Mouse (Mus musculus): ENCODE results near the gene Stat6. TPM values are rescaled to one million over a fixed set of nuclear protein-coding genes. Genes with fewer than 3 reads are reported as not detected.

The Stat6 gene
- polyA plus RNA-seq, 1 experiment from 2014 or later: 22.9 TPM

DNA sequence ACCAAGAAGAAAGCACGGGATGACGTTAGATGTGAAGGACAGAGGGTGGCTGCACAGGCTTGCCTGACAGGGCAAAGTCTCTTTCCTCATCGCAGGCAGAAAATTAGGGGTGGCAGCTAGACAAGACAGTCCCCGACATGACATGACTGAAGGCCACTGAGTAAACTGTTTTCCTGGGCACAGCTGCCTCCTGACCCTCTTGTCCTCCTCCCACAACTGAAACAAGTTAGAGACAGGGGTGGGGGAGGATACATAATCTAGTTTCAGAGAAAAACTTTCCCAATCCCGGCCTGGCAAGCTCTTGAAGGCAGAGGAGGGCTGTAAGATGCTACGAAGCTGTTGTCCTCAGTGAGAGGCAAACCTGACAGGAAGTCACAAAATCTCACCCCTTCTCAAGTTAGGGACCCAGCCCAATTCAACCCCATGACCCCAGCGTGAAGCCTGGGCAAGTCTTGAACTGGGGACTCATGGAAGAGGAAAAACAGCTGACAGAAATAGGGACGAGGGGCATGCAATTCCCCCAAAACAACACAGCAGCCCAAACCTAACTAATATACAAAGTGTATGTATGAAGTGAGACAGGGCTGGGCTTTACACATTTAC is 23.6 kb upstream of the Stat6 start:
- DNase-seq (ENCODE audit: low spot score) (no peak), ATAC-seq (ENCODE audit: low read depth) (no peak)
- Histone ChIP-seq H3K36me3 (ENCODE audit: control insufficient read depth, insufficient read depth, low read length) (no peaks in the 10 kb centered on the region), H3K4me2 (ENCODE audit: low read depth, low read length) (peak overlapping the region; percentile 85), H3K9me3 (ENCODE audit: control insufficient read depth, low read length) (no peaks in the 10 kb centered on the region), H3K9ac (ENCODE audit: low read depth, low read length) (peak overlapping the region; percentile 83), H3K27ac (replicated peaks; ENCODE audit: low read depth, low read length) (peak overlapping the region; percentile 91), H3K4me1 (ENCODE audit: control insufficient read depth, insufficient read depth, low read length) (peaks cover 48% of the 10 kb centered on the region), H3K4me3 (ENCODE audit: low read depth, low read length) (peak overlapping the region; percentile 71), H3K27me3 (replicated peaks; ENCODE audit: control insufficient read depth, insufficient read depth, low read length) (no peaks in the 10 kb centered on the region)
- 13% methylated on average over 8 of the region's 8 CpGs for WGBS

DNA sequence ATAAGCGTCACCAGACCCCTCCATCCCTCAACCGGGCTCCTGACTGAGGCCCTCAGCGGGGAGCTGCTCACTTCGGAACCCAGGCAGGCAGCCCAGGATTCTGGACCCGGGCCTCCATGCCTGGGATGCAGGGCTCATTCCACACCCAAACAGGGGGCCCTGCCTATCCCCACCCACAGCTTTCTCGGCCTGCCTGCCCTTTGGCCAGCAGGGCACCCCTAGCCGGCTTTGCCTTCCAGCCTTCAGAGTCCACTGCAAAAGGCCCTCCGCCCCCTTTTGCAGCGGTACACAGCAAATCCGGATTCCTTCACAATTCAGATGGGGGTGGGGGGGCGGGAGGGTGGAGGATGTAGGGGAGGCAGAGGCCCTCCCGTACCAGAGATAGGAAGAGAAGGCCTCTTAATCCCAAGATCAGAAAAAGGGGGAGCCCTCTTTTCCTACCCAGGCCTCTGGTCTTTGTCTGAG is 22.8 kb upstream of the Stat6 start:
- WGBS: 0% methylated on average over 12 of the region's 12 CpGs
- ATAC-seq (ENCODE audit: low read depth): no peak
- peak overlapping the region; percentile 71 for H3K4me3 ChIP-seq (ENCODE audit: low read depth, low read length)

GRCm38 (mm10) chr10:127620406-127621190 is 22.2 kb upstream of the Stat6 start, which contains the start of gene Lrp1:
Gene Lrp1, minus strand, starts transcription at chr10:127621148.
- peak; percentile 82 for ATAC-seq (ENCODE audit: low read depth)
- 0% methylated on average over 15 of the region's 32 CpGs for WGBS

More for the DNA sequence above, 22.8 kb upstream of the Stat6 start:
- peak overlapping the region; percentile 85 for H3K4me2 ChIP-seq (ENCODE audit: low read depth, low read length)
- H3K4me1 ChIP-seq (ENCODE audit: control insufficient read depth, insufficient read depth, low read length): peaks cover 43% of the 10 kb centered on the region
- peak overlapping the region; percentile 83 for H3K9ac ChIP-seq (ENCODE audit: low read depth, low read length)
- peak; percentile 53 for DNase-seq (ENCODE audit: low spot score)
- no peaks in the 10 kb centered on the region for H3K27me3 ChIP-seq (replicated peaks; ENCODE audit: control insufficient read depth, insufficient read depth, low read length)
- no peaks in the 10 kb centered on the region for H3K9me3 ChIP-seq (ENCODE audit: control insufficient read depth, low read length)
- peak overlapping the region; percentile 91 for H3K27ac ChIP-seq (replicated peaks; ENCODE audit: low read depth, low read length)
- no peaks in the 10 kb centered on the region for H3K36me3 ChIP-seq (ENCODE audit: control insufficient read depth, insufficient read depth, low read length)

DNA sequence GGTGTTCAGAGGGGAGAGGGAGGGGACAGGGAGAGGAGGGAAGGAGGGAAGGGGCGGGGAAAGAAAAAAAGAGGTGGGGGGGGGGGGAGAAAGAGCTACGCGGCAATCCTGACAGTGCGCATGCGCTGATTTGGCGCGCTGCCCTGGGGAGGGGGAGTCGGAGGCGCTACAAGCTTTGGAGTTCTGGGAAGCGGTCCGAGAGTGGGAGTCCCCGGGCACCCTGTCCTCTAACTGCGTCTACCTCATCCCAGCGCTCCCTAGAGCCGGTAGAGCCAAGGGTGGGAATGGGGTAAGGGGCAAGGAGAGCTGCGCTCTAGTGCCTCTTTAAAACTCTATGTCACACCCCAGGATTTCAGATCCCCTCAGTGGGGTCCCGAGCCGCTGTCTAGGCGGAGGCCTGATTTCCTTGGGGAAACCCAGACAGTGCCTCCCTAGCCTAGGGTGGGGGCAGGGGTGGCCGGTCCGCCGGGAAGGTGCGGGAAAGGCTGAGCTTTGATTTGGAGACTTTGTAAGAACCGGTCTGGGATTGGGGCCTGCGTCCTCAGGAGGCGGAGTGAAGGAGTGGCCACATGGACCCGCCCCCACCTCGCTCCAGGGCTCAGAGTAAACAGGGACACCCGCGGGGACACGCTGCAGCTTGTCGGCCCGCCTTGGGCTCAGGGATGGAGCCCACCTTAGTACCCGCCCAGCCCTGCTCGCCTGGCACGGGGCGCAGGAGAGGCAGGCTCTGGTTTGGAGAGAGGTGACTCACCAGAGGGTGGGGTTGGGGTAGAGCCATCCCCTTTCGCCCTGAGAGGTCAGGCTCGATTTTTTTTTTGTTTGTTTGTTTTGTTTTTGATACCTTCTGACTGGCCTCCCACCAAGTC is 21.4 kb upstream of the Stat6 start:
- Histone ChIP-seq H3K4me2 (ENCODE audit: low read depth, low read length) (peak overlapping the region; percentile 85), H3K4me3 (ENCODE audit: low read depth, low read length) (peak overlapping the region; percentile 71), H3K27me3 (replicated peaks; ENCODE audit: control insufficient read depth, insufficient read depth, low read length) (no peaks in the 10 kb centered on the region), H3K4me1 (ENCODE audit: control insufficient read depth, insufficient read depth, low read length) (peaks cover 29% of the 10 kb centered on the region), H3K27ac (replicated peaks; ENCODE audit: low read depth, low read length) (peak overlapping the region; percentile 96), H3K36me3 (ENCODE audit: control insufficient read depth, insufficient read depth, low read length) (no peaks in the 10 kb centered on the region), H3K9ac (ENCODE audit: low read depth, low read length) (peak overlapping the region; percentile 83), H3K9me3 (ENCODE audit: control insufficient read depth, low read length) (peaks cover 5% of the 10 kb centered on the region)
- peak; percentile 92 for ATAC-seq (ENCODE audit: low read depth)
- DNase-seq (ENCODE audit: low spot score): peak; percentile 96
- WGBS: 0% methylated on average over 21 of the region's 39 CpGs

More at GRCm38 (mm10) chr10:127620406-127621190, 22.2 kb upstream of the Stat6 start, which contains the start of gene Lrp1:
- Histone ChIP-seq H3K9me3 (ENCODE audit: control insufficient read depth, low read length) (no peaks in the 10 kb centered on the region), H3K27me3 (replicated peaks; ENCODE audit: control insufficient read depth, insufficient read depth, low read length) (no peaks in the 10 kb centered on the region), H3K4me2 (ENCODE audit: low read depth, low read length) (peak within 1 kb of the TSS; percentile 85), H3K9ac (ENCODE audit: low read depth, low read length) (peak within 1 kb of the TSS; percentile 83), H3K4me3 (ENCODE audit: low read depth, low read length) (peak within 1 kb of the TSS; percentile 71), H3K27ac (replicated peaks; ENCODE audit: low read depth, low read length) (peak within 1 kb of the TSS; percentile 96), H3K36me3 (ENCODE audit: control insufficient read depth, insufficient read depth, low read length) (no peaks in the 10 kb centered on the region), H3K4me1 (ENCODE audit: control insufficient read depth, insufficient read depth, low read length) (peaks cover 37% of the 10 kb centered on the region)
- no peak for DNase-seq (ENCODE audit: low spot score)

GRCm38 (mm10) chr10:127622057-127622392 is 20.8 kb upstream of the Stat6 start:
- peak overlapping the region; percentile 96 for H3K27ac ChIP-seq (replicated peaks; ENCODE audit: low read depth, low read length)
- DNase-seq (ENCODE audit: low spot score) (peak; percentile 47), ATAC-seq (ENCODE audit: low read depth) (peak; percentile 10; the same call in 1 of the 2 replicates)
- peak overlapping the region; percentile 83 for H3K9ac ChIP-seq (ENCODE audit: low read depth, low read length)
- H3K4me2 ChIP-seq (ENCODE audit: low read depth, low read length): peak overlapping the region; percentile 85
- H3K4me3 ChIP-seq (ENCODE audit: low read depth, low read length): peak overlapping the region; percentile 71
- H3K9me3 ChIP-seq (ENCODE audit: control insufficient read depth, low read length): peaks cover 10% of the 10 kb centered on the region
- H3K27me3 ChIP-seq (replicated peaks; ENCODE audit: control insufficient read depth, insufficient read depth, low read length): no peaks in the 10 kb centered on the region
- H3K4me1 ChIP-seq (ENCODE audit: control insufficient read depth, insufficient read depth, low read length): peaks cover 24% of the 10 kb centered on the region
- H3K36me3 ChIP-seq (ENCODE audit: control insufficient read depth, insufficient read depth, low read length): no peaks in the 10 kb centered on the region
- 0% methylated on average over 13 of the region's 13 CpGs for WGBS

DNA sequence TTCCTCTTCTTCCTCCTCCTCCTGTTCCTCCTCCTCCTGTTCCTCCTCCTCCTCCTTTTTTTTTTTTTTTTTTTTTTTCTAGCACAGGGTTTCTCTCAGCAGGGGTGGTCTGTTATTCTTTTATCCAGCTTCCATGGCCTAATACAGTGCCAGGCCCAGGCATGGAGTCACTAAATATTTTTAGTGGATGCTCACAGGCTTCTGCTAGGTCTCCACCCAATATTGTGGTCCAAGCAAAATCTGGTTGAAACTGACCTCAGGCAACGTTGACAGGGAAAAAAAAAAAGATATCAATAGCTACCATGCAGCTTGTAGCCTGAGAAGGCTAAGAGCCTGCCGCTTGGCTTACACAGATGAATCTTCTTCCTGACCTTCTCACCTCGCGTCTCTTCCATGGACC is 20.1 kb upstream of the Stat6 start:
- ATAC-seq (ENCODE audit: low read depth) (no peak), DNase-seq (ENCODE audit: low spot score) (no peak)
- 62% methylated on average over 4 of the region's 4 CpGs for WGBS
- H3K4me2 ChIP-seq (ENCODE audit: low read depth, low read length): peak overlapping the region; percentile 85; the same call in 1 of the 2 replicates
- no peak overlapping the region for H3K27ac ChIP-seq (replicated peaks; ENCODE audit: low read depth, low read length)
- H3K9ac ChIP-seq (ENCODE audit: low read depth, low read length): no peak overlapping the region
- peaks cover 18% of the 10 kb centered on the region for H3K4me1 ChIP-seq (ENCODE audit: control insufficient read depth, insufficient read depth, low read length)
- H3K4me3 ChIP-seq (ENCODE audit: low read depth, low read length): 0 out of 2 replicates have a peak overlapping the region, but pooled peaks have one; percentile 71
- H3K36me3 ChIP-seq (ENCODE audit: control insufficient read depth, insufficient read depth, low read length): no peaks in the 10 kb centered on the region
- peaks cover 10% of the 10 kb centered on the region for H3K9me3 ChIP-seq (ENCODE audit: control insufficient read depth, low read length)
- no peaks in the 10 kb centered on the region for H3K27me3 ChIP-seq (replicated peaks; ENCODE audit: control insufficient read depth, insufficient read depth, low read length)

DNA sequence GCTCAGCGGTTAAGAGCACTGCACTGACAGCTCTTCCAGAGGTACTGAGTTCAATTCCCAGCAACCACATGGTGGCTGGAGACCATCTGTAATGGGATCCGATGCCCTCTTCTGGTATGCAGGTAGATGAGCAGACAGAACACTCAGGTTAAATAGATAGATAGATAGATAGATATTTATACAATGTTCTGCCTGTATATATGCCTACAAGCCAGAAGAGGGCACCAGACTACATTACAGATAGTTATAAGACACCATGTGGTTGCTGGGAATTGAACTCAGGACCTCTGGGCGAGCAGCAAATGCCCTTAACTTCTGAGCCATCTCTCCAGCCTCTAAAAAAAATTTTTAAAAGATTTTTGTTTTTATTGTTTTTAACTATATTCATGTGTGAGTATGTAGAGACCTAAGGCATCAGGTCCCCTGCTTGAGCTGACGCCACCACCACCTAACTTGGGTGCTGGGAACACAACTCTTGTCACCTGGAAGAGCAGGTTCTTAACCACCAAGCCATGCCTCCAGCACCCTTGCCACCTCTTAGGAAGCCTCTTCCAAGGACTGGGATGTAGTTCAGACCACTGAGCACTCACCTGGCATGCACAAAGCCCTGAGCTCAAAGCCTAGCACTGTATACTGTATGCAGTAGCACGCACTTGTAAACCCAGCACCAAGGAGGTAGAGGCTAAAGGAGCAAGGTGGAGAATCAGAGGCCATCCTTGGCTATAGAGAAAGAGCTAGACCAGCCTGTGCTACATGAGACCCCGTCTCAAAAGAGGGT is 19.2 kb upstream of the Stat6 start:
- no peak for ATAC-seq (ENCODE audit: low read depth)
- peaks cover 8% of the 10 kb centered on the region for H3K4me1 ChIP-seq (ENCODE audit: control insufficient read depth, insufficient read depth, low read length)

More for the DNA sequence above, 19.2 kb upstream of the Stat6 start:
- Histone ChIP-seq H3K27me3 (replicated peaks; ENCODE audit: control insufficient read depth, insufficient read depth, low read length) (no peaks in the 10 kb centered on the region), H3K36me3 (ENCODE audit: control insufficient read depth, insufficient read depth, low read length) (no peaks in the 10 kb centered on the region), H3K4me2 (ENCODE audit: low read depth, low read length) (no peak overlapping the region), H3K27ac (replicated peaks; ENCODE audit: low read depth, low read length) (no peak overlapping the region), H3K9me3 (ENCODE audit: control insufficient read depth, low read length) (peaks cover 10% of the 10 kb centered on the region), H3K4me3 (ENCODE audit: low read depth, low read length) (no peak overlapping the region), H3K9ac (ENCODE audit: low read depth, low read length) (no peak overlapping the region)
- no peak for DNase-seq (ENCODE audit: low spot score)
- 96% methylated on average over 6 of the region's 6 CpGs for WGBS
